Mouse (Mus musculus) CD4-positive helper T cell, adult 2 months (primary cell): ENCODE measurements at regions not wholly inside any gene's neighbourhood (a gene's known extent, or its start where the extent isn't known, plus 50 kb on each side); places are given as distances from the start of the nearest gene placed in this dataset.

ENCODE experiments used
- DNase-seq: peaks from one replicate; pipeline ENCODE4 v3.0.0-alpha.2; 2012; ENCODE audit warnings: low read depth, missing footprints, low spot score

DNA sequence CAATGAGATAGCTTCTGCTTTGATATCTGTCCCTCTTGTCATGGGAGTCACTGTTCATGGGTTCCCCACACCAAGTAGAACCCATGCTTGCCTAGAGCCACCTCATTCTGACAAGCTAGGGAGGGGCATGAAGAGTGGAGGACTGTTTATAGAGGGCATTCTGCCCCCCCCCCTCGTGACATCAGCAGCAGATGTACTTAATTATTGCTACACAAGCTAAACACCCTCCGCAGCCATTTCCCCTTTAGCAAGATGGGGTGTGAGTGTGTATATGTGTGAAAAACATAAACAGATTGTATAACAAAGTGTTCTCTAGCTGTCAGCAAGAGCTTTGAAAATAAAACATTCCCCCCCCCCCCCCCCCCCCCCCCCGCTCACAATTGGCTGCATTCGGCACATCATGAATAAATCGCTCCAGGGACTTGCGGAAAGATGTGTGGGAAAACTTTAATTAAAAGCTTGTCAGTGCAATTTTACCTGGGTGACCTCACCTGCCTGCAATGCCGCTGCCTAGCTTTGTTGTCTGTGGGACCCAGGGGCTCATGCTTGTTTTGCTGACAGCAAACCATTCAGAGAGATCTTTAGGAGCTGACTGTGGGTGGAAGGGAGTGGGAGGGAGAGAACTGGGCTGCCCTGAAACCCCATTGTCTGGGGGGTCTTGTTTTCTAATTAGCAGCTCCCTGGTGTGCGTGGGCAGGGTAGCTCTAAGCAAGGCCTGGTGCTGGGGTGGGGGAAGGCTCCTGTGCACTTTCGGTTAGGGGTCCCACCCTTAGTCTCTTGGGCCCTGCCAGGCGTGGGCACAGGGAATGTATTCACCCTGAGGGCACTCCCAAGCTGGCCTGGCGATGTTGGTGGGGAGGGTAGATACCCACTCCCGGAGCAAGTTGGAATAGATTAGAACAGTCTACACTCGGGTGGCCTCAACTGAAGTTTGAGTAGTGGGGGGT, 63.4 kb downstream of the Irx2 start:
- DNase-seq = no peak

DNA sequence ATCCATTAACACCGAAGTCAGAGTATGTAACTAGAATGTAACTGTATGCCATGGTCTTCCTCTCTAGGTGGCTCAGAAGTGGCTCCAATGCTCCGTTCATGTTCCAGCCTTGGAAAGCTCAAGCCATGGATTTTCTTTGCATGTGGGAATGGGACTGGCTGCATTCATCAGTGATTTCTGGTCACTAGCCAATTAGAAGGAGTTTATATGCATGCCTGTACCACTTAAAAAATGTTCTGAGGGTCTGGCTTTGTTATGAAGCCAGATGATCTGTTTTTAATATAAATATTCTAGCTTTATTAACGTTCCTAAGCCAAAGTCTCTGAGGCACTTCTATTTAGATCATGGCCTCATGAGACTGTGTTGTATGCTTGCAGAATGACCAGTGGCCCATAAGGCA, 78.8 kb downstream of the Irx2 start:
- DNase-seq = no peak

DNA sequence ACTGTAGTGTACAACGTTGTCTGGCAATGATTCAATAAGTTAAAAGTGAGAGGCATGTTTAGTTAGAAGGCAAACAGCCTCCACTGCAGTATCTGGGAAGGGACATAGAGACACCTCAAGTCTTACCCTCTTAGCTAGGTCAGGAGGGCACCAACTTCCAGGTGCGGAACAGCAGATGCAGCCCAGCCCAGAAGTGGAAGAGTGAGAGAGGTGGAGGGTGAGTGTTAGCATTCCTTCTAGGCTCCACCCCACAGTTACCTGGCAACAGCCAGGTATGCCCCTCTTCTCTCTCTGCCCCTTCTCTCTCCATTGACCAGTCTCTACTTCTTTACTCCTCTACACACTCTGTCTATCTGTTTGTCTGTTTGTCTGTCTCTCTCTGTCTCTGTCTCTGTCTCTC, 80.1 kb downstream of the Irx2 start:
- no peak for DNase-seq

DNA sequence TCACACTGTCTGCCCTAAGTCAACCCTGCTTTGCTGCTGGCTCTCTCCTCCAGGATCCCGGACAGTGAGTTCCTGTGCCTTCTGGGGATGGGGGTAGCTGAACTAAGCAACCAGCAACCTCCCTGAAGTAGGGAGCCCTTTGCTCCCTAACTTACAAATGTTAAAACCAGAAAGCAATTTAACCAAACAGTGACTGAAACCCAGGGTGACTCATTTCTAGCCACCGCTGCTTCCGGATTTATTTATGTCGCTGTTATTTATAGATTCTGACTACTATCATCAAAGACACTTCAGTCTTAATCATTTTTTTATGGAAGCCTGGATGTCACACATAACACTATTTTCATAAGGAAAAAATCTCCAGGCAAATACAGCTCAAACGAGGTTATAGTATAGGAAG, 81.4 kb downstream of the Irx2 start:
- DNase-seq = no peak

DNA sequence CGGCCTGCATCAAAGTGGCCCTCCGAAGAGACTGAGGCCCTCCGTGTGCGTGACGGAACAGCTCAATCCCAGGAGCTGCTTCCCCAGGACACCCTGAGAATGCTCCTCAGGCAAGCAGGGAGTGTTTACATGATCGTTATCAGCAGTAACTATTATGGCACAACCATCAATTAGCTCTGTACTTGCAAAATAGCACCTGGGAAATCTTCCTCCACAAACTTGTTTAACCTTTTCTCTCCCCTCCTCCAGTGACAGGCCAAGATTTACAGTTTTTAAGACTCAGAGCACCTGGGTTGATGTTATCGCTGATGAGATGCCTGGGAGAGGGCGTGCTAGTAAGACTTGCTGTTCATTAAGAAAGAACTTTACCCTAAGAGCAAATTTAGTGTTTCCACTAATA, 82.5 kb downstream of the Irx2 start:
- no peak for DNase-seq

DNA sequence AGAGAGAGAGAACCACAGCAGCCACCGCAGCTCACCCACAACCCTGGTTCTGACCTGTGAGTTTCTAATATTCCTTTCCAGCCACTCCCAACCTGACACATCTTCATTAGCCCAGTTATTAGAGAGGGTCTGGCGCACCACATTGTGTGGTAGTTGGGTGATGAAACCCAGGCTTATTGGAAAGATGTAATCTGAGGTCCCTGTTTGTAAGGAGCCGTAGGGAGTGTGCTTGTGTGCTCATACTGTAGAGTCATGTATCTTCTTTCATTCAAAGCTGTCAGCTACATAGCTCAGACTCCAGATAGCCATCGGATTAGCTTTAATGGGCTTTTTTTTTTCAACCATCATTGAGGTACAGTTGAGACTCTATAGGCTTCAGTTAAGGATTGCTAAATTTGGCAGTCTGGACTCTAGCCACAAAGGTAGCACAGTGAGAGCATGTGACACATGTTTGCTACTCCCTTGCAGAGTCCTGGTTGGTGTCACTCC, 83.3 kb downstream of the Irx2 start:
- no peak for DNase-seq

DNA sequence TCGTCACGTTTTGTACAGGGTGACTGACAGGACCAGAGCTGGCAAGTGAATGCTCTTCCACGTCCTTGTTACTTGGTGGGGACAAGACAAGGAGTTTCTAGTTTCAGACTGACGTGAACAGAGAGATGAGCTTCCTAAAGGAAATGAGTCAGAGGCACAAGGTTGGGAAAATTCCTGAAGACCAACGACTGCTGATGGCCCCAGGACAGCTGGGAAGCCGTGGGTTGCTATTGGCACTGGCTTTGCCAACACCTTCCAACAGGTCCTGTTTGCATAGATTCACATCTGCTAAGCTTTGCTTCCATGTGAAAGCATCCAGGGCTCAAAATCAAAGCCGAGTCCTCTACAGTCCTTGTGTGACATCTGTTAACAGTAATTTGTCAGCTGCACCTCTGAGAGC, 86.2 kb downstream of the Irx2 start:
- no peak for DNase-seq

DNA sequence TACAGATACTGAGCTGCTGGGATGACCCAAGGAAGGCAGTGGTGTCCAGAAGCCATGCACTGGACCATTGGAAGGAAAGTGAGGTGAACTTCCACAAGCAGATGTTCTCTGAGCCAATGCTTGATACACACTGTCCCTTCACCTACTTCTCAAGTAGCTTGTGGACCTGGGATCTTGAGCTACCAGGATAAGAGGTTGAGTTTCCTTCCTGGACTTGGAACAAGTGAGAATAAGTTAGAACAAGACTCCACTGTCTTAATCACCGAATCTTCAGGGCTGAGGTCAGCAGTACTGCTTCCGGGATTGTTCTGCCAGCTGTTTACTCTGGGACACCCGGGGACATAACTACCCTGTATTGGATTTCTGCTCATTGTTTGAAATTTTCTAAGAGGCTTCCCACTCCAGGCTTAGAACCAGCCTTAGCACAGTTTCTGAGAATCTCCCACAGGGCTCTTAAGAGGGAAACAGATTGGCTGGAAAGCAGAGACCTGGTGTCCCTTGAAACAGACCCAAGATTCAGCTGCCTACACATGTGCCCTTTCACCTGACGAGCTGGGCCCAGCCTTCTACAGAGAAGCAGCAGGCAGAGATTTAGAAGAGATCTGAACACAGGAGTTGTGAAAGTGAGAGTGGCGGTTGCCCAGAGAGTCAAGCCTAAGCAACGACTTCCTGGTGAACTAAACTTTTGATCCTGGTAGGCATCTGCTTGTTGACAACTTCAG, 87.5 kb downstream of the Irx2 start:
- DNase-seq = no peak

DNA sequence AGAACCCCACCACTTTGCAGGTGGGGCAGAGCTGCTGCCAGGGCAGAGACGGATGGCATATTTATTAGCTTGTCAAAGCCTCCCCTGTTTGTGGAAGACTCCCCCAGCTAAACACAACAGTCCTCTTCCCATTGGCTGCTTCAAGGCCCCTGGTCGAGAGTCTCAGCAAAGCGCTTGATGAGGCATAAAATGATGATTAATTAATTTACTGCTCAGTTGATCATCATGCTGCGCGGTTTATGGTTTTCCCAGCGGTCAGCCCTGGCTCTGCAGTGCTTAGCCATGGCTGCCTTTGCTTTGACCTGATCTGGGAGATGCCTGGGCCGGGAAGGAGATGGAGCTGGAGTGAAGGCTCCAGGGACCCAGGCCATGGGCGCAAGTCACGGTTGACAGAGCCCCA, 98.5 kb downstream of the Irx2 start:
- no peak for DNase-seq

DNA sequence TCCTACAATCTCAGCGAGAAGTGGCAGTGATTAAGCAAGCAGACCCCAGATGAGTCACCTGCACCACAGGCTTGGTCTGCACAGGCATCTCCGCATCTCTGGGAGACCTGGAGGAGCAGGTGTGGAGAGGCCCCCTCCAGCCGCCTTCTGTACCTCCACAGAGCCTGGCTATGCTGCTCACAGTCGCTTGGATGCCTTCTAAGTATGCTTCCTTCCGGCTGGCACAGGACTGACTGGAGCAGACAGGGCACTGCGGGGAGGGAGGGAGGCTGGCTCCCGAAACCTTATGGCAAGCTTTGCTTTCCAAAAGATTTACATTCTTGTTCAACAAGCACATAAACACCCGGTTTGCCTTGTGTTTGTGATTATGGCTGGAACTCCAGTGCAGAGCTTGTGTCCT, 107.3 kb downstream of the Irx2 start:
- DNase-seq = no peak

DNA sequence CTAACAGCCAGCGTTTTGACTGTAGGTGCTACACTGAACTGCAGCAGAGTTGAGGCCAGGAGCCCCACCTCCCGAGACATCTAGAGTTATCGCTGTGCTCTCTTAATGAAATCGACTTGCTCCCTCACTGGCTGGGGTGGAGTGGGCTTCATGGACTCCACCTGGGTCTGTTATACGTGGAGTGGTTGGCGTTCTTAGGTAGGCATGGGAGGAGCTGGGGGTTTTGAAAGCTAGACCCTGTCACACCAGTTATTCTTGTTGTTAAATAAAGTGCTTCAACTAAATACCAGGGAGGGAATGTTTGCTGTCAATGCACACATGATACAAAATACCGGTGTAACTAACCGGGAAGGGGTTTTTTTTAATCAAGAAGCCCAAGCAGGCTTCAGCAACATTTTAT, 108.4 kb downstream of the Irx2 start:
- no peak for DNase-seq

DNA sequence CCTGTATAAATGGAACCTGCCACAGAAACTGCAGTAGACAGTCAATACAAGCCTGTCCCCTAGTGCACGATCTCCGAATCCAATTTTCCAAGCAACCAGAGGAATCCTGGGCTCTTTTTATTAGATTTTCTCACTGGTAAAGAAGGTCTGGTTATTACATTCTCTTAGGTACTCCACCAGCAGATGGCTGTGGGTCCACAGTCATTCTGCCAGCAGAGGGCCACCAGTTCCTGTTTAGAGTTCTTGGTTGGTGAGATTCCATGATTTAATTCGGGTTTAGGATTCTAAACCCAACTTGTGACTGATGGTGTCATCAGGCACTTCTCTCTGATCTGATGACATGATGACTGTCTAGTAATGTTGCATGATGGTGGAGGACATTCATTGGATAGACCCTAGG, 118.6 kb downstream of the Irx2 start:
- DNase-seq = no peak

DNA sequence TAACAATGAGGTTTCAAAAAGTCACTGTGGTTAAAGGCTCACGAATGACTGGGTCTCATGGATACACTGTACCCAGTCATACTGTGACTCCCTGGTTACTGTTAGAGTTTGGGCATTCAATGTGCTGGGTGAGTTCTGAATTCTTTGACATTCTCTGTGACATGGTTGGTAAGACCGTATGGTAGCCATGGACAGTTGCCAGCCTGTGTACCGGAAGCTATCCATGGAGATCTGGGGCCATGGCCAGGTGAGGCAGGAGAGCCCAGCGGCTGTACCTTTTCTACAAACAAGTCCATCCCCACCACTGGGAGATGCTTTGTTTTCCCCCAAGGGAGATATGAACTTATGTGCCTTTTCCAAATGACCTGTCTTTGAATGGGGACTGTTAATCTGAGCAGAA, 126.4 kb downstream of the Irx2 start:
- no peak for DNase-seq

DNA sequence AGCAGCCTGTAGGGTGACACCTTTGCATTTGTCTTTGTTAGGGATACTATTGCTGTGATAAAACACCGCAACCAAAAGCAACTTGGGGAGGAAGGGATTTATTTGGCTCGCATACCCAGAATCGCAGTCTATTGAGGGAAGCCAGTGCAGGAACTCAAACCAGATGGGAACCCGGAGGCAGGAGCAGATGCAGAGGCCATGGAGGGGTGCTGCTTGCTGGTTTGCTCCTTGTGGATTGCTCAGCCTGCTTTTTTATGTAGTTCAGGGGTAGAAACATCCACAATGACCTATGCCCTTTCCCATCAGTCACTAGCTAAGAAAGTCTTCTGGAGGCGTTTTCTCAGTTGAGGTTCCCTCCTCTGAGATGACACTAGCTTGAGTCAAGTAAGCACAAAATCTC, 133.9 kb downstream of the Irx2 start:
- no peak for DNase-seq

DNA sequence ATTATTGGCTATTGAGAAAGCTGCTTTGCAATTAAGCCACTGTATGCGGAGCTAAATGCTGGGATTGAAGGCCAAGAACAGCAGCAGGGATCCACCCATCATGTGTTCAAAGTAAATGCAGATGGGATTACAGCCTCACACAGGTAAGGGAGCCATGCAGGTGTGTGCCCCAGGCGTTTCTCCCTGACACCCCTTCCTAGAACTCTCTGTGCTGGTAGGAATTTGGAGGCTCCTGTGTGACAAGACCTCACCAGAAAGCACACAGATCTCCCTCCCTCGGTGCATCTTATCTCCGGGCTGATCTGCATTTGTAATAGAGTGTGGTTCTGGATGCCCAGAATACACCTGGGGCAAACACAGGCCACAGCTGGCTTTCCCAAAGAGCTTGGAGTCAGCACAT, 134.7 kb downstream of the Irx2 start:
- DNase-seq = no peak

DNA sequence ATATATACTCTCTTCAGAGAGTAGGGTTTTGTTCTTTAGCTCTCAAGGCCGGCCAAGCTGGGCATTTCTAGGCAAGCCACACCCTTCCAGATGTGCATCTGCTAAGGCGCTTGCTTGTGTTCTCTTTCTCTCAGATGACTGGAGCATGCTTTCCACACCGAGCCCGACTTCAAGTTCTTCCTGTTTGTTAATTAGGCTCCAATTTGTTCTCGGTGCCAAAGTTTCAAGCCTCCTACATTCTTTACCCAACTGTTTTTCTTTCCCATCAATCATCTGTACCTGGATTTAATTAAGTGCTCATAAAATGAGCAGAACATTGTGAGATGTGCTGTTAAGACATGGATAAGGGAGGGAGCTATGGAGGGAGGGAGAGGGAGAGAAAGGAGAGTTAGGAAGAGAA, 138.7 kb downstream of the Irx2 start:
- no peak for DNase-seq

DNA sequence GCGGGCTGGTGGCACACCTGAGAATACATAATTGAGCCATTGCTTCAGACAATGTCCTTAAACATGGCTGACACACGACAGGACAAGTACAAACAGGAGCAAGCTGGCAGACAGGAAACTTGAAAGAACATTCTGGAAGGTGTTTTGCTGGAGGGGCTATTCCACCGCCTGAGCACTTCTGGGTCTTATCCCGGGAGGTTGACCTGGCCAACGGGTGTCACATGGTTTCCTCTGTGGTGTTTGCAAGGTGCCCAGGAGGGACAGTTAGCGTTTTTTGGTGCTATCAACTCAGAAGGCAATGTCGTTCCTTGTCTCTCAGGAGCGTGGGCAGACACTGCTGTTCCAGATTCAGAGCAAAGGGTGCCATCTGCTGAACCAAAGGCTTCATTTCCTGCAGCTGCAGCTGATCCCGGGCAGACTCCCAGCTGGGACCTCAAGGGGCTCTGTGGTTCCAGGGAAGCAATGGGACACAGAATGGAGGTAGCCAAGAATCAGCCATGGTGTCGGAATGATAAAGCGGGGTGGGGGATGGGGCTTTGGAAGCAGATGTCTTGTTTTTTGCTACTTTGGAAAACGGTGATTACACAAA, 140.5 kb downstream of the Irx2 start:
- no peak for DNase-seq

DNA sequence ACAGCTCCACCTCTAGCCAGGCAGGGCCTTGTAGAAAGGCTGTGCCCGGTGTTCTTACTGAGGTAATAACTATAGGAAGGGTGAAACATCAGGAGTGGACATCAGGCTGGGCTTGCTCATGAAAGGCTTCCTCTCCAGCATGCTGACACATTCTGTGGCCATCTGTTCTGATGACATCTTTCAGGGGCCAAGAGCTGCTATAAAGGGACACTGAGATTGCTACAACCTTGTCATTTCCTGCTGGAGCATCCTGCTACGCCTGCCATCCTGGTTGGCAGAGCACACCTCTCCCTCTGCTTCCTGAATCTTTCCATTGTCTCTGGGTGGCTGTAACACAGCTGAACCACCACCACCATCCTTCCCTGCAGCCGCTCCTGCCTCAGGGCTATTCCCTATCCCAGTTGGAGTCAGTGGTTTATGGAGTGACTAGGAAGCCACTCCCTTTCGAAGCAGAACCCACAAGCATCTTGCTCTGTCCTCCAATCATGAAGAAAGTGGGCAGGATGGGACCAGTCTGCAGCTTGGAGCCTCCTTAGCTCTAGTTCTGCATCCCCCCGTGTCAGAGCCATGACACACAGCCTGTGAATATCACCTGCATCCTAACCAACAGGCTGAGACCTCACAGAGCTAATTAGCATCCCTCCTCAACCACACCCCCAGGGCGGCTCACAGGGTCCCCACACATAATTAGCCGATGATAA, 154.6 kb downstream of the Irx2 start:
- no peak for DNase-seq

DNA sequence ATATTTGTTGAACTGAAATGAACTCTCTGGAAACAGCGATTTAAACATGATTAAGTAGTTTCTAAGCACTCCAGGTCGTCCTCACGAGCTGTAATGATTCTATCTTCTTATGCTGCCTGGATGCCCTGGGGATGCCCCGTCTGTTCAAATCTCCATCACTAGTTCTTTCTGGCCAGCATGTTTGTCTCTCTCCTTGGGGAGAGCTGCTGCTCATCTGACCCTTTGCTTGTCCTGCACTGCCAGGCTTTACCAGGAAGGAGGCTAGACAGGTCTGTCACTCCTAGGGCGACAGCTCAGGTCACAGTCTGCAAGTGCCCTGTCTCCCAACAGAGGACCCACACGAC, 155.1 kb downstream of the Irx2 start:
- DNase-seq = no peak

DNA sequence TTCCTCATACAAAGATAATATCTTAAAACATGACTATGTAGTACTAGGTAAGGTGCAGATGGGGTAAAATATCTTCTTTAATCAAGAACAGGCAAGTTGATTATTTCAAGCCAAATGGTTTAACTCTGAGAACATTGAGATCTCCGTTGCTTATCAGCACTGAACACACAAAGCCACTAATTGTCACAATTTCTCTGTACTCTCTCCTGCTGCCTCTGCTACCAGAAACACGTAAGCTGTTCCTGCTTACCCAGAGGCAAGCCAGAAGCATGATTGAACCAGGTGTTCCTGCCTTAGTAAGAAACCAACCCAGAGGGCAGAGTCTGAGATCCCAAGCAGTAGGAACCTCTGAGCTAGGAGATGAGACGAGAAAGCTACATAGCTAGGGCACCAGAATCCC, 164.1 kb downstream of the Irx2 start:
- DNase-seq = no peak

DNA sequence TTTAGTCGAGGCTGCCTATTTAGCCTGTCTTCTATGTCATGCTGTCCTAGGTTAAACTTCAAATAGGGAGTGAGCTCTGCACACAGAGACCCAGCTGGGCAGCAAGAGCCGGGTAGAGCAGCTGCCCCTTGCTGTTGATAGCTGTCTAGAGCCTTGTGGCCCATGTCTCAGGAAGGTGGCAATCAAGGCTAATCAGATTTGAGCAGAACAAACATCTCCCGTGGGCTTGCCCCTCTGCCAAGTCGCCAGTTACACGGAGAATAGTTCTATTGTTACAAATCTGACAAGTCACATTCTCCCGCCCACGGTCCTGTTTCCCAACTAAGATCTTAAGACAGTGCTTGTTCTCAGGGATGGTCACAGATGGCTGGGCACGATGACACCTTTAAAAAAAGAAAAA, 171.4 kb downstream of the Irx2 start:
- no peak for DNase-seq

DNA sequence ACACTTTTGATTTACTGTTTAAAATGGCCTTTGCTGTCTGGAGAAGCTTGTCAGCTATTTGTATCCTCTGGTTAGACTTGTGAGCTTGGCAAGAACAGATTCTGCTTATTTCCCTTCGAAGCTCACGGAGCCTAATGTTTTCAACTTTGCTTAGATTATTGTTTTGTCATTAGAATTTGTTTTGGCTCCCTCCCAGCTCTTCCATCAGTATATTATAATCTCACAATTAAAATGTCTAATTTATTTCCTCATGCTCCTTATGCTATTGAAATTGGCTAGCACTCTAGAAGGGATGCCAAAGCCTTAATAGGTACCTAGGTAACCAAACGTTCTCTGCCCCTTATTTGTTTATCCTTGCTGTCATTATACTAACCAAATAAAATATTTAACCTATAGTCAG, 171.9 kb downstream of the Irx2 start:
- DNase-seq = no peak
